ENCODE assay signal across 16 mouse cellular contexts in genomic region chr19:44889548-44889947, GRCm38 (mm10).
"Had no signal": no experiment of that assay in that cellular context is flagged by ENCODE, and none has a peak within 500 bp of the region (broad histone marks: within the 10 kb centered on the region; RNA-seq: fewer than 3 reads in every experiment).

No protein-coding gene starts in this region.

- H3K4me2 ChIP-seq: kidney, embryonic 15.5 days; limb, embryonic 15.5 days; liver, embryonic 12.5 days; lung, embryonic 14.5 days; midbrain, embryonic 12.5 days; neural tube, embryonic 15.5 days had no signal

- ATAC-seq: liver, embryonic 12.5 days had no signal

- DNase-seq: kidney, adult 18-20 months; kidney, postnatal 25 days; left cerebral cortex, postnatal 4 days; lung, embryonic 14.5 days; lung, postnatal 10 days; lung, postnatal 4 days; right cerebral cortex, postnatal 4 days; spleen, adult 18-20 months; thymus, adult 18-20 months; thymus, postnatal 14 days had no signal

- H3K9me3 ChIP-seq: kidney, embryonic 15.5 days; limb, embryonic 15.5 days; liver, embryonic 12.5 days; midbrain, embryonic 12.5 days; neural tube, embryonic 15.5 days had no signal

- H3K4me3 ChIP-seq: kidney, embryonic 15.5 days; limb, embryonic 15.5 days; liver, embryonic 12.5 days; midbrain, embryonic 12.5 days; myocyte; neural tube, embryonic 15.5 days had no signal

- H3K36me3 ChIP-seq: kidney, embryonic 15.5 days; limb, embryonic 15.5 days; liver, embryonic 12.5 days; midbrain, embryonic 12.5 days; neural tube, embryonic 15.5 days had no signal

- H3K27ac ChIP-seq: kidney, embryonic 15.5 days; limb, embryonic 15.5 days; liver, embryonic 12.5 days; midbrain, embryonic 12.5 days; neural tube, embryonic 15.5 days had no signal

- H3K9ac ChIP-seq: kidney, embryonic 15.5 days; limb, embryonic 15.5 days; liver, embryonic 12.5 days; lung, embryonic 14.5 days; midbrain, embryonic 12.5 days; neural tube, embryonic 15.5 days had no signal
